Mouse (Mus musculus) liver, postnatal 0 days (tissue): ENCODE measurements around the gene Rcan1. TPM values are rescaled to one million over a fixed set of nuclear protein-coding genes. Genes with fewer than 3 reads are reported as not detected.

Source experiments
- ATAC-seq: fragments of 200-750 bp; cut with Nextera tagmentation; 2 replicates; pipeline ENCODE4 v1.8.0; 2017; ENCODE audit warnings: mild to moderate bottlenecking, moderate library complexity
- DNase-seq: peaks from one replicate; pipeline ENCODE4 v3.0.0-alpha.2; 2016
- H3K27ac ChIP-seq: fragments of 300-500 bp; sonication (generic); 2 replicates; pipeline ENCODE4 v1.5.1; 2014; ENCODE audit warnings: antibody characterized with exemption, moderate library complexity, mild to moderate bottlenecking, low read depth
- H3K27me3 ChIP-seq: fragments of 300-500 bp; sonication (generic); 2 replicates; pipeline ENCODE4 v1.6.1; 2014; ENCODE audit warnings: low read length, control low read depth, mixed read lengths; ENCODE audit not compliant: insufficient read depth
- H3K36me3 ChIP-seq: fragments of 300-500 bp; sonication (generic); replicated peaks from 2 replicates; pipeline ENCODE4 v1.6.1; 2014; ENCODE audit warnings: mild to moderate bottlenecking, control low read depth, low read length, moderate library complexity, mixed read lengths; ENCODE audit not compliant: insufficient read depth
- H3K4me1 ChIP-seq: fragments of 300-500 bp; sonication (generic); 2 replicates; pipeline ENCODE4 v1.6.1; 2014; ENCODE audit warnings: antibody characterized with exemption, mild to moderate bottlenecking, control low read depth; ENCODE audit not compliant: insufficient read depth
- H3K4me2 ChIP-seq: fragments of 300-500 bp; sonication (generic); 2 replicates; pipeline ENCODE4 v1.6.1; 2014; ENCODE audit warnings: low read depth, mild to moderate bottlenecking, low read length, moderate library complexity, mixed read lengths
- H3K4me3 ChIP-seq: fragments of 300-500 bp; sonication (generic); 2 replicates; pipeline ENCODE4 v1.5.1; 2014; ENCODE audit warnings: low read depth, low read length
- H3K9ac ChIP-seq: fragments of 300-500 bp; sonication (generic); replicated peaks from 2 replicates; pipeline ENCODE4 v1.6.1; 2014; ENCODE audit warnings: mild to moderate bottlenecking, moderate library complexity
- H3K9me3 ChIP-seq: fragments of 300-500 bp; sonication (generic); 2 replicates; pipeline ENCODE4 v1.6.1; 2016; ENCODE audit warnings: mild to moderate bottlenecking, control low read depth, low read length, mixed read lengths
- CTCF ChIP-seq: sonication (generic); IDR thresholded peaks from 2 replicates; pipeline ENCODE4 v1.5.1; 2016; ENCODE audit warnings: antibody characterized with exemption, low read depth
- EP300 ChIP-seq: IDR thresholded peaks from 2 replicates; pipeline ENCODE4 v1.6.1; 2016; ENCODE audit warnings: antibody characterized with exemption, low read depth, mild to moderate bottlenecking
- WGBS: fragments of 180-500 bp; shearing (Covaris S2); extraction: QIAGEN DNeasy Blood & Tissue Kit; methylation state at CpG from one replicate; pipeline ENCODE4 v1.1.7; 2014; ENCODE audit not compliant: insufficient replicate concordance; 5-methylcytosine and 5-hydroxymethylcytosine counted together
- polyA plus RNA-seq: library from polyadenylated mRNA; unstranded; fragments of >200 nt; fragmentation: Nextera tagmentation; extraction: Ambion mirVana; gene quantifications from 2 replicates; pipeline ENCODE4 v1.2.1, GENCODE M21; 2015

Gene Rcan1
- polyA plus RNA-seq, 1 experiment from 2014 or later, result 12.0 TPM

DNA sequence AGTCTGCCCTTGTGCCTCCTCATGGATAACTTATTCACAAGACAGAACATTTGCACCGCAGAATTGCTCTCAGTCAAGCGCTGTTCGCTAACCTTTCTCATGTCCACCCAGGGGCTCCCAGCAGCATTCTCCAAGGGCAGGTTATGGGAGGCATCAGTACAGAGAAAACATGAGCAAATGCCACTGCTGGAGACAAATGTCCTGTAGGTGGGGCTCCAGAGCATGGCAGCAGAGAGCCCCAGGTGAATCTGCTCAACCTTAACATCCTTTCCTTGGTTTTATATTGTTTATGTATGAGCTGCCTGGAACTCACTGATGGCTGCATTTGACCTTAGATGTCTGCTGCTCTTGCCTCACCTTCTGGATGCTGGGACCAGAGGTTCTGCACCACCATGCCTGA, 76.9 kb downstream of the Rcan1 start:
- ATAC-seq (no peak), DNase-seq (no peak)
- peaks cover 7% of the 10 kb centered on the region; the same call in 1 of the 2 replicates for H3K4me1 ChIP-seq
- no peaks in the 10 kb centered on the region for H3K9me3 ChIP-seq
- H3K27ac ChIP-seq, result no peak overlapping the region
- H3K4me3 ChIP-seq, result no peak overlapping the region
- 97% methylated on average over 3 of the region's 3 CpGs for WGBS
- TF ChIP-seq CTCF (peak; percentile 50), EP300 (no peak)
- no peak overlapping the region for H3K4me2 ChIP-seq
- H3K36me3 ChIP-seq, result peaks cover 6% of the 10 kb centered on the region; the same call in 1 of the 2 replicates
- H3K27me3 ChIP-seq, result no peaks in the 10 kb centered on the region
- H3K9ac ChIP-seq, result no peak overlapping the region

DNA sequence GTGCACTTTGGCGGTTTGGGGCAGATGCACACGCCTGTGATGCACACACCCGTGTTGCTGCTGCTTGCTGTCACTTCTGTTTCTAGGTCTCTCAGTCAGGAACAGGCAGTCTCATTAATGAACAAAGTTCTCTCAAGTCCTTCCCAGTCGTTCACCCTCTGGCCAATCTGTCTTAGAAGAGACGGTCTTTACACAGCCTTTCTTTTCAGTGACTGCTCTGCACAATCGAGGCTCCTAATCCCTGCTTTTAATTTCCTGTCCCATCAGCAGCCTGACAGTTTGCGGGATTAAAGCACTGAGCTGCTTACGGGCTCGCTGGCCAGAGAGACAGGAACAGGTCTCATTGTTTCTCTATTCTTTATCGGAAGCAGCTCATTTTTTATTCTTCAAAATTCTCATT, 83.0 kb downstream of the Rcan1 start:
- Histone ChIP-seq H3K4me3 (no peak overlapping the region), H3K27me3 (no peaks in the 10 kb centered on the region), H3K4me1 (no peaks in the 10 kb centered on the region), H3K4me2 (no peak overlapping the region), H3K9me3 (no peaks in the 10 kb centered on the region), H3K27ac (no peak overlapping the region), H3K36me3 (peaks cover 1% of the 10 kb centered on the region; the same call in 1 of the 2 replicates), H3K9ac (no peak overlapping the region)
- no peak for DNase-seq
- 69% methylated on average over 10 of the region's 10 CpGs for WGBS
- TF ChIP-seq EP300 (no peak), CTCF (no peak)
- ATAC-seq, result no peak

DNA sequence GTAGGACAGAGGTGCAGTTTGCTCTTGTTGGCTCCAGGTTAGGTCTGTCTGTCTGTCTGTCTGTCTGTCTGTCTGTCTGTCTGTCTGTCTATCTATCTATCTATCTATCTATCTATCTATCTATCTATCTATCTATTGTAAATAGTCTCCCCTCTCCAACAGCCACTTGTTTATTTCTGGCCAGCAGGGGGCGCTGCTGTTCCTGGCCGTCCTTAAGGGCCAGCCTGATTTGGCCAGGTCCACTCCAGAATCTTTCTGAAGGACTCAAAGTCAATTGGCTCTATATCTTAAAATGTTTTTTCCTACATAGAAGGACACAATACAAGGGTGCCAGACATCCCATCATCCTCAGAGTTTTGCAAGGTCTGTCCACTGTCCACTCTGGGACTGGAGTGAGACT, 85.6 kb downstream of the Rcan1 start:
- Histone ChIP-seq H3K36me3 (no peaks in the 10 kb centered on the region), H3K9ac (no peak overlapping the region), H3K4me1 (no peaks in the 10 kb centered on the region), H3K27ac (no peak overlapping the region), H3K9me3 (no peaks in the 10 kb centered on the region), H3K4me2 (no peak overlapping the region), H3K4me3 (no peak overlapping the region), H3K27me3 (no peaks in the 10 kb centered on the region)
- TF ChIP-seq CTCF (peak; percentile 85), EP300 (no peak)
- ATAC-seq (no peak), DNase-seq (peak; percentile 81)
- WGBS, result 2% methylated on average over 2 of the region's 2 CpGs

DNA sequence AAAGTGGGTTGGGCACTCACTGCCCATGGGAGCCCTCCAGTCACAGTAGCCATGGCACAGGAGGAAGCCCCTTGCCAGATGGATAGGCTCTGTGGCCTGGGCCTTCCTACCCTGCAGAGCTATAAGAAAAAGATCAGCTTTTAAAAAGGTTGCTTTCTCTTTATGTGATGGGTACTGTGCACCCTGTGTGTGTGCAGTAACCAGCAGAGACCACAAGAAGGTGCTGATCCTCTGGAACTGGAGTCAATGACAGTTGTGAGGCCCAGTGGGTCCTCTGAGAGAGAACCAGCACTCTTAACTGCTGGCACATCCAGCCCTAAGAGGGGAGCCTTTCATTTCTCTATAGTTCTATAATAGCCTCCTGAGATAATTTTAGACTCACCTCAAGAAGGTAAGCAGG, 87.3 kb downstream of the Rcan1 start:
- H3K27me3 ChIP-seq, result no peaks in the 10 kb centered on the region
- no peak overlapping the region for H3K4me3 ChIP-seq
- H3K9ac ChIP-seq, result no peak overlapping the region
- H3K27ac ChIP-seq, result no peak overlapping the region
- no peaks in the 10 kb centered on the region for H3K36me3 ChIP-seq
- no peaks in the 10 kb centered on the region for H3K9me3 ChIP-seq
- no peaks in the 10 kb centered on the region for H3K4me1 ChIP-seq
- ATAC-seq (no peak), DNase-seq (no peak)
- H3K4me2 ChIP-seq, result no peak overlapping the region
- TF ChIP-seq EP300, result no peak
- peak; percentile 11; the same call in 1 of the 2 replicates for TF ChIP-seq CTCF

DNA sequence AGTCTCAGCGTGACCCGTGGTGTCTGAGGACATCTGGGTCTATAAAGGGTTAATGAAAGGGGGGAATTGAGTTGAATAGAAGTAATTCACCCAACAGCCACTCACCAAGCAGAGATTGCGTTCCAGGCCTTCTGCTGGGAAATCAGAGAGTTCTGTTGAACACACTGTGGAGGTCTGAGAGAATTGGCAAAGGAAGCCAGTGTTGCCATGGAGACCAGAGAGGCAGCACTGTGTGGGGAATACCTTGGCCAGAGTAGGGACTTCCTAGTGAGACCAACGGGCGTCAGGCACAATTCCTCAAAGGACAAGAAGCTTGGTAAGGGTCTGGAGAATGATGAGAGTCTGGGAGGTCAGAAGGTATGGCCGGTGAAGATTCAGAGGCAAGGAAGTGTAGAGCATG, 88.2 kb downstream of the Rcan1 start:
- H3K9ac ChIP-seq, result no peak overlapping the region
- H3K4me1 ChIP-seq, result no peaks in the 10 kb centered on the region
- H3K4me3 ChIP-seq, result no peak overlapping the region
- H3K9me3 ChIP-seq, result no peaks in the 10 kb centered on the region
- H3K4me2 ChIP-seq, result no peak overlapping the region
- DNase-seq (no peak), ATAC-seq (no peak)
- no peaks in the 10 kb centered on the region for H3K36me3 ChIP-seq
- H3K27me3 ChIP-seq, result no peaks in the 10 kb centered on the region
- H3K27ac ChIP-seq, result no peak overlapping the region
- 62% methylated on average over 6 of the region's 6 CpGs for WGBS
- TF ChIP-seq EP300 (no peak), CTCF (no peak)

DNA sequence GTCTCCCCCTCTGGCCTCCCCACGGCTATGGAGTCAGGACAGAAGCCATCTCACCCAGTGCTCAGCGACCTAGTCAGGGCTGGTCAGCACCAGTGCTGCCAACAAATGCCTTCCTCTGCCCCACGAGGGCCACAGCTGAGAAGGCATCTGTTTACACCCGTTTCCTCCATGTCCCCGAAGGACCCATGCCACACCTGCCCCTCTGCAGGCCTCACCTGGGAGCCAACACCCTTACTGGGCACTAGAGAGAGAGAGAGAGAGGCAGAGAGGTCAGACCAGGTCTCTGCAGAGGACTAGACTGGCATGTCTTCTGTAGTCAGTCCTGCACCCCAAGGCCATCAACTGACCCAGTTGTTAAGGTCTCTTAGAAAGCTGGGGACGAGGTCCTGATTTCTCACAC, 89.6 kb downstream of the Rcan1 start:
- H3K4me3 ChIP-seq, result no peak overlapping the region
- no peaks in the 10 kb centered on the region for H3K36me3 ChIP-seq
- no peak overlapping the region for H3K9ac ChIP-seq
- TF ChIP-seq CTCF (no peak), EP300 (no peak)
- no peak for ATAC-seq
- no peaks in the 10 kb centered on the region for H3K9me3 ChIP-seq
- no peaks in the 10 kb centered on the region for H3K27me3 ChIP-seq
- DNase-seq, result no peak
- H3K27ac ChIP-seq, result no peak overlapping the region
- 56% methylated on average over 6 of the region's 6 CpGs for WGBS
- H3K4me2 ChIP-seq, result no peak overlapping the region
- H3K4me1 ChIP-seq, result no peaks in the 10 kb centered on the region

DNA sequence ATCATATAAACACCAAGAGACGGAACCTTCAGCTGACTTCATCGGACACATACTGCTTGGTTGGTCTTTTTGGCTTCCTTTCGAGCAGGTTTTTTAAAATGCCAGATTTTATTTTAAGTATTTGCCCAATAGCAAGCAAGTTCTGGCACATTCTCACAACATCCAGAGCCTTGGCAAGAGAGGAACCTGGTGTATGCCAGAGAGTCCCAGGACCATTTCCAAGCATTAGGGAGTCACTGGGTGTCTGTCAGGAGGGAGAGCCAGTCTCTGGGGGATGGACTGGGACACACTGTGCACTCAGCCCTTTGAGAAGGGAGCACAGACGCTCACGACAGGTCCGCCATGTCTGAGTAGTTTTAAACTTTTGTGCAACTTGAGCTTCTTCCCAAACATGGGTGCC, 93.7 kb downstream of the Rcan1 start:
- Histone ChIP-seq H3K9me3 (no peaks in the 10 kb centered on the region), H3K36me3 (no peaks in the 10 kb centered on the region), H3K4me1 (no peaks in the 10 kb centered on the region), H3K4me3 (no peak overlapping the region), H3K9ac (no peak overlapping the region), H3K4me2 (no peak overlapping the region), H3K27ac (no peak overlapping the region), H3K27me3 (no peaks in the 10 kb centered on the region)
- 90% methylated on average over 6 of the region's 6 CpGs for WGBS
- ATAC-seq, result no peak
- TF ChIP-seq EP300, result no peak
- no peak for TF ChIP-seq CTCF
- DNase-seq, result no peak
